Mouse (Mus musculus): ENCODE measurements around the gene Arrdc3. TPM values are rescaled to one million over a fixed set of nuclear protein-coding genes. Genes with fewer than 3 reads are reported as not detected.
A peak's percentile ranks its signal among the peaks of the same experiment; 100 is the strongest.
"Not testable (repeated sequence)": the region's sequence is repeated elsewhere in the genome, so short reads cannot be mapped to it uniquely, and the experiment has no call there.

The Arrdc3 gene
- total RNA-seq, 2 experiments from 2014 or later, result 34.0 to 39.4 TPM

GRCm38 (mm10) chr13:80885834-80886663 is 2.9 kb downstream of the Arrdc3 start:
- H3K4me3 ChIP-seq, result peak overlapping the region; percentile 70
- peak; percentile 90 to 91 for DNase-seq (ENCODE audit: extremely low spot score in 1 of 2, low spot score in 2 of 2)
- H3K27ac ChIP-seq, result peak overlapping the region; percentile 100
- intact Hi-C loops (cut with DNase I), result loop anchor here (2.0 to 10.0 kb wide), 3 partner anchors 77 to 897 kb away; partner anchors contain the start of genes Cetn3 and Lysmd3
- TF ChIP-seq CTCF (IDR thresholded peaks at IDR 0.05), result no peak

- peak overlapping the region; percentile 70 for H3K4me3 ChIP-seq
- intact Hi-C loops (cut with DNase I), result loop anchor here (10.0 kb wide), 1 partner anchor 768 kb away; the partner anchor contains the start of gene Lysmd3
- no peak for DNase-seq (ENCODE audit: extremely low spot score in 1 of 2, low spot score in 2 of 2)
- H3K27ac ChIP-seq, result peak overlapping the region; percentile 100
- no peak for TF ChIP-seq CTCF (IDR thresholded peaks at IDR 0.05)
These were observed 3.6 kb downstream of the Arrdc3 start for GRCm38 (mm10) chr13:80886664-80887210.

DNA sequence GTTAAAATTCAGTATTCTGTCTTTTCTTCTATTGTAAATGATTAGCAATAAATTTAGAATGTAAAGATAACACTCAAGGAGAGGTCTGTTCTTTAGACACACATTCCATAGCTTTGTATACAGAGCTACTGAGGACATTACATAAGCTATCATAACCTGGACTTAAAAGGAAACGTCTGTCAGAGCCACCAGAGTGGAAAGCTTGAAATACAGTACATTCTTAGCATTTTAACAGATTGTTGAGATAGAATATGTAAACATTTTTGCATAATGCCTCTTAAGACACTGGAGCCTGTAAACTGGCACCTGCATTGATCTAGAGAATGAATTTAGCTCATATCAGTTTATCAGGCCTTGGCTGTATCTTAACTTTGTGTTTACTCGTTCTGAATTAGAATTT is 4.7 kb downstream of the Arrdc3 start:
- peak overlapping the region; percentile 25 for H3K27ac ChIP-seq
- intact Hi-C loops (cut with DNase I), result loop anchor here (10.0 kb wide), 1 partner anchor 767 kb away; the partner anchor contains the start of gene Lysmd3
- DNase-seq (ENCODE audit: extremely low spot score in 1 of 2, low spot score in 2 of 2), result no peak
- no peak overlapping the region for H3K4me3 ChIP-seq
- no peak for TF ChIP-seq CTCF (IDR thresholded peaks at IDR 0.05)

- H3K27ac ChIP-seq; H3K4me3 ChIP-seq; intact Hi-C loops (cut with DNase I); DNase-seq (ENCODE audit: extremely low spot score in 1 of 2, low spot score in 2 of 2): not testable (repeated sequence)
These were observed 11.7 kb downstream of the Arrdc3 start for GRCm38 (mm10) chr13:80894928-80895327.

DNA sequence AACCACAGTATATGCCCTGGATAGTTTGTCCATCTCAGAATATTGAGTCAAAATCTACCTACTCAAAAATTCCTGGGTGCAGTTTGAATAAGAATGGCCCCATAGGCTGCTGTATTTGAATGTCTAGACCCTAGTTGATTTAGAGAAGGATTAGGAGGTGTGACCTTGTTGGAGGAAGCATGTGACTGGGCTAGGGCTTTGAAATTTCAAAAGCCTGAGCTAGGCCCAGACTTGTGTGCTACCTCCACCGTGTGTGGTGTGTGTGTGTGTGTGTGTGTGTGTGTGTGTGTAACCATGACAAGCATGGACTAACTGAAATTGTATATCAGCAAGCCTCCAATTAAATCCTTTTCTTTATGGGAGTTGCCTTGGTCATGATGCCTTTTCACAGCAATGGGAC is 14.2 kb downstream of the Arrdc3 start:
- Histone ChIP-seq H3K27ac (no peak overlapping the region), H3K4me3 (no peak overlapping the region)
- DNase-seq (ENCODE audit: extremely low spot score in 1 of 2, low spot score in 2 of 2), result no peak
- TF ChIP-seq CTCF (IDR thresholded peaks at IDR 0.05), result no peak
- intact Hi-C loops (cut with DNase I), result no loop called here

DNA sequence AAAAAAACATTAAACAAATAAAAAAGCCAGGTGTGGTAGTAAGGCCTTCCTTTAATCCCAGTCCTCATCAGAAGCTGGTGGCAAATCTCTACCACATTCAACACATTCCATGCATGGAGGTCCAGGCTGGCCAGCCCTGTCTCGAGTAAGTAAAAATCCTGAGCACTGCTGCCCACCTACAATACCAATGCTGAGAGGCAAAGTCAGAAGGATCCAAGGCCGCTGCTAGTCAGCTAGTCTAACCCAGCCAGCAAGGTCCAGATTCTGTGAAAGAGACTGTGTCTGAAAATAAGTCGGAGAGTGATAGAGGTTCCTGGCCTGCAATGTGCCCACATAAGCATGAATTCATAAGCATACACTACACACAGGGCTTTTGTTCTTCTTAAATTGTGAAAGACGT is 14.9 kb downstream of the Arrdc3 start:
- no peak overlapping the region for H3K27ac ChIP-seq

DNA sequence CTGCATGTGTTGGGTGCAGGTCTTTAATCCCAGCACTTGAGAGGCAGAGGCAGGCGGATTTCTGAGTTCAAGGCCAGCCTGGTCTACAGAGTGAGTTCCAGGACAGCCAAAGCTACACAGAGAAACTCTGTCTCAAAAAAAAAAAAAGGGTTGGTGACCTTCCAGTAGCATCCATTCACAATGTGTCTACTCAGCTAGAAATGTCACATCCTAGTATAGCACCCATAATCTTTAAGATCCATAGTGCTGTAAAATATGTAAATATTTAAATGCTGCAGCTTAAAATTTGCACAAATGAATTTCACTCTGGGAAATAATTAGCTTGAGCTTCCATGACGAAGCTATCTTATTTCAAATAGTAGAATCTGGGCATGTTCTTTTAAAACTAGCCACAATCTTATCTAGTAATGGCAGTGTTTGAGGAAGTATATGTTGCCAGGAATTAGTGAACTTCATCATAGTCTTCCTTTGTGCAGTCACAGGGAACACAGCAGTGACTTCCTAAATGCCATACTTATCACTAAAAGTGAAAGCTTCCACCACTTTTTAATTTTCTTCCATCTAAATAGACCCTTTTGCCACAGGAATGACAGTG is 16.3 kb downstream of the Arrdc3 start:
- Histone ChIP-seq H3K4me3 (no peak overlapping the region), H3K27ac (no peak overlapping the region)
- no peak for DNase-seq (ENCODE audit: extremely low spot score in 1 of 2, low spot score in 2 of 2)
- no peak for TF ChIP-seq CTCF (IDR thresholded peaks at IDR 0.05)
- intact Hi-C loops (cut with DNase I), result no loop called here

More for the DNA sequence above, 14.9 kb downstream of the Arrdc3 start:
- H3K4me3 ChIP-seq, result no peak overlapping the region
- TF ChIP-seq CTCF (IDR thresholded peaks at IDR 0.05), result no peak
- DNase-seq (ENCODE audit: extremely low spot score in 1 of 2, low spot score in 2 of 2), result no peak
- intact Hi-C loops (cut with DNase I), result no loop called here

DNA sequence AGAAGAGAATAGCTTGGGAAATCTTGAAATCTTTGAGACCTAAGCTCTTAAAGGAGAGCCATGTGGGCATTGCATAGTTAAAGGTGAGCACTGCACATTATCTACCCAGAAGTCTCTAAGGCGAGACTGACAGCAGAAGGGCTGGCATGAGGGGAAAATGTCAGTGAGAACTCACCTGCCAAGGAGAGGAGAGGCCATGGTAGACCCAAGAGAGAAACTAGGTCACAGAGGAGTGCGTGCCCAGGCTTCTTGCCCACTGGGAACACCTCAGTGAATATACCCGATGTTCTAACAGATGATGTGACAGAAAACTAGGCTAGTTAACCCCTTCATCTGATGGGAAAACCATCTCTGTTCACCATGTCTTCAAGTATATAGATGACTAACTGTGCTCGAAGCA is 18.2 kb downstream of the Arrdc3 start:
- intact Hi-C loops (cut with DNase I), result no loop called here
- DNase-seq (ENCODE audit: extremely low spot score in 1 of 2, low spot score in 2 of 2), result no peak
- no peak for TF ChIP-seq CTCF (IDR thresholded peaks at IDR 0.05)
- no peak overlapping the region for H3K4me3 ChIP-seq
- no peak overlapping the region for H3K27ac ChIP-seq

GRCm38 (mm10) chr13:80902796-80903195 is 19.6 kb downstream of the Arrdc3 start:
- intact Hi-C loops (cut with DNase I), result no loop called here

DNA sequence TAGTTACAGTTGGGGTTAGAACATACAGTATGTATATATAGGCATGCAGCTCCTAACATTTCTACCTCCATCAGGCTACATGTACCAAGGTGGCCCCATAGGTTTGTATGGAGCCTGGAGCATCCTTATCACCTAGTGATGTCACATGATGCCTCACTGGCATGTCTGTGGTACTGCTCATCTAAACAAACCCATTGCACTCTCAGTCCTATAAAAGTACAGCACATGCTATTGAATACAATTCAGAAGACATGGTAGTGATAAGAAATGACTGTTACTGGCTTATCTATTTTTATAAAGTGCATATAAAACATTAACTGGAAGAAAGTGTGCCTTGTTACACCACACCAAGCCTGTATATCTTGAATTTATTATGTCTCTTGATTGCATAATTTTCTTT is 30.2 kb downstream of the Arrdc3 start:
- TF ChIP-seq CTCF (IDR thresholded peaks at IDR 0.05), result no peak

More at GRCm38 (mm10) chr13:80902796-80903195, 19.6 kb downstream of the Arrdc3 start:
- no peak for DNase-seq (ENCODE audit: extremely low spot score in 1 of 2, low spot score in 2 of 2)
- H3K27ac ChIP-seq, result no peak overlapping the region
- H3K4me3 ChIP-seq, result no peak overlapping the region
- TF ChIP-seq CTCF (IDR thresholded peaks at IDR 0.05), result no peak

GRCm38 (mm10) chr13:80920939-80921338 is 37.8 kb downstream of the Arrdc3 start:
- no peak for DNase-seq (ENCODE audit: extremely low spot score in 1 of 2, low spot score in 2 of 2)
- Histone ChIP-seq H3K27ac (no peak overlapping the region), H3K4me3 (no peak overlapping the region)
- intact Hi-C loops (cut with DNase I), result no loop called here
- no peak for TF ChIP-seq CTCF (IDR thresholded peaks at IDR 0.05)

More for the DNA sequence above, 30.2 kb downstream of the Arrdc3 start:
- DNase-seq (ENCODE audit: extremely low spot score in 1 of 2, low spot score in 2 of 2), result no peak
- intact Hi-C loops (cut with DNase I), result no loop called here
- H3K27ac ChIP-seq, result no peak overlapping the region
- H3K4me3 ChIP-seq, result no peak overlapping the region
